Mouse (Mus musculus) cortical plate, adult 2 months (tissue): ENCODE data around the gene Fgb. TPM values are rescaled to one million over a fixed set of nuclear protein-coding genes. Genes with fewer than 3 reads are reported as not detected.

Experiments
- H3K27ac ChIP-seq: fragments of 200-500 bp; 2 replicates; pipeline ENCODE4 v1.5.1; 2012; ENCODE audit warnings: low read length, control low read depth, inconsistent platforms; ENCODE audit not compliant: insufficient read depth
- H3K4me1 ChIP-seq: fragments of 200-500 bp; 2 replicates; pipeline ENCODE4 v1.6.1; 2011; ENCODE audit warnings: low read length; ENCODE audit not compliant: control insufficient read depth, insufficient read depth
- H3K4me3 ChIP-seq: fragments of 200-500 bp; 2 replicates; pipeline ENCODE4 v1.5.1; 2011; ENCODE audit warnings: mild to moderate bottlenecking, low read length, control low read depth; ENCODE audit not compliant: insufficient read depth
- CTCF ChIP-seq: fragments of 200-500 bp; IDR thresholded peaks from 2 replicates; pipeline ENCODE4 v1.5.1; 2011; ENCODE audit warnings: mild to moderate bottlenecking, control low read depth, low read length; ENCODE audit not compliant: insufficient read depth; ENCODE audit errors: extremely low read depth
- POLR2A ChIP-seq: fragments of 200-500 bp; IDR thresholded peaks from 2 replicates; pipeline ENCODE4 v1.6.1; 2011; ENCODE audit warnings: mild to moderate bottlenecking, low read length, control low read depth; ENCODE audit not compliant: insufficient read depth; ENCODE audit errors: extremely low read depth
- polyA plus RNA-seq: library from polyadenylated mRNA; depleted of rRNA; stranded (reverse); fragments of >200 nt; gene quantifications from 2 replicates; pipeline ENCODE4 v1.2.3, GENCODE M21; 2012; rRNA removed

The Fgb gene
- polyA plus RNA-seq, 1 experiment = not detected

DNA sequence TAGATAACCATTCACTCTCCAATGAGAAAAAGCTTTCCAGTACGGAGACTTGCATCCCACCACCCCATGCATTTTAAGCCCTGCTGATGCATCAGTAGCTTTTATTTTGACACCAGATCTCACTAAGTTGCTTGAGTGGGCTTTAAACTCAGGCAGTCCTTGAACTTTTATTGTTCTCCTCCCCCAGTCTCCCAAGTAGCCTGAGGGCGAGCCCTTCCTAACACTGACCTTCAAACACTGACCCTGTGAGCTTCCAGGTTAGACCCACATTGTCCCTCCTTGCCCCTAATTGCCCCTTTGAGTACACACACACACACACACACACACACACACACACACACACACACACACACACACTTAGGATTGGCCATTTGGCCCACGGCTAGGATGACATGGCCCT, 53.0 kb downstream of the Fgb start:
- TF ChIP-seq POLR2A = no peak
- no peak for TF ChIP-seq CTCF
- Histone ChIP-seq H3K4me3 (no peak overlapping the region), H3K27ac (no peak overlapping the region), H3K4me1 (no peaks in the 10 kb centered on the region)

GRCm38 (mm10) chr3:82995368-82995767, 54.3 kb downstream of the Fgb start:
- Histone ChIP-seq H3K27ac (no peak overlapping the region), H3K4me1 (no peaks in the 10 kb centered on the region), H3K4me3 (no peak overlapping the region)
- TF ChIP-seq CTCF (no peak), POLR2A (no peak)

DNA sequence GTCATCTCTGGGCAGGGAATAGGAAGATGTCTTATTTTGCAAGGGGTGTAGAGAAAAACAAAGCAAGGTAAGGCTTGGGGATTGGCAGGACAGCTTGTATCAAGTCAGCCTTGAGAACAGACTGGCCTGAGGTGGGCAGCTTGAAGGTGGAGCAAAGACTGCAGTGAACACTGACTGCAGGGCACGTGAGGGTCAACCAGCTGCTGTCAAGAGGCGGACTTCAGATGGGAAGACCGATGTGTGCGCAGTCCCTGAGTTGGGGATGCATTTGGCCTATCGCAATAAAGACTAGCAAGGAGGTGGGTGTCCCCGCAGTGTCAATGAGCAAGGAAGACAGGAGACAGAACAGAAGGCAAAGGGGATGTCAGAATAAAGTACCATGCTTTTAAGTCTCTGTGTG, 56.7 kb downstream of the Fgb start:
- Histone ChIP-seq H3K27ac (no peak overlapping the region), H3K4me3 (no peak overlapping the region), H3K4me1 (no peaks in the 10 kb centered on the region)
- TF ChIP-seq POLR2A (no peak), CTCF (no peak)

DNA sequence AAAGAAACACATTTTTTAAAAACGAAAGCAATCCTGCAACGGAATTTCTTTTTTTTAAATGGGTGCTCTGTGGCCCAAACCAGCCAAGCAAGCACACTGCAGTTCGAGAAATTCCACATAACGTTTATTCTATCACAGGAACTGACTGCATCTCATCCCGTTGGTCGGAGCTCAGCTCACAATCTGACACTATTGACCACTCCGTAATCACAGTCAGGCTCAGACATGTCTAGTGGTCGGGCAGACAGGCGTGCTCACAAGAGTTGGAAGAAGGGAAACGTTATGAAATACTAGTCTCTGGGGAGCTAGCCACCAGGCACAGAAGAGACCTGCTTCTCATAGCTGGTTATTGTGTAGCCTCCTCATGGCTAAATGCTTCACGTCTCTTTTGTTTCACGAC, 57.7 kb downstream of the Fgb start:
- Histone ChIP-seq H3K27ac (no peak overlapping the region), H3K4me3 (no peak overlapping the region)
- no peak for TF ChIP-seq CTCF
- no peak for TF ChIP-seq POLR2A

More for the DNA sequence above, 57.7 kb downstream of the Fgb start:
- H3K4me1 ChIP-seq = no peaks in the 10 kb centered on the region

Other genes with a start within 250 kb of the Fgb start
- gene Rbm46, start 173.4 kb downstream of the Fgb start, polyA plus RNA-seq = 0.23 and 0.26 TPM in 2 replicates
- gene Lrat, start 145.9 kb downstream of the Fgb start, polyA plus RNA-seq = 0.04 and 0.08 TPM in 2 replicates
- gene Fgg, start 42.1 kb downstream of the Fgb start, polyA plus RNA-seq = not detected in 2 replicates
- not detected in 2 replicates for gene Fga, start 23.8 kb downstream of the Fgb start, polyA plus RNA-seq
- 45.0 TPM in 2 replicates for gene Plrg1, start 5.7 kb upstream of the Fgb start, polyA plus RNA-seq
- gene Dchs2, start 78.1 kb upstream of the Fgb start, polyA plus RNA-seq = 0.26 and 0.38 TPM in 2 replicates